Mouse (Mus musculus) midbrain, embryonic 14.5 days (tissue): ENCODE results near the gene Ypel2. TPM values are rescaled to one million over a fixed set of nuclear protein-coding genes. Genes with fewer than 3 reads are reported as not detected.
"Not testable (repeated sequence)": the region's sequence is repeated elsewhere in the genome, so short reads cannot be mapped to it uniquely, and the experiment has no call there.

Source experiments
- ATAC-seq: fragments of 200-750 bp; cut with Nextera tagmentation; 2 replicates; pipeline ENCODE4 v1.8.0; 2017; ENCODE audit warnings: moderate number of reproducible peaks, moderate library complexity; ENCODE audit not compliant: low FRiP score, low TSS enrichment
- DNase-seq: peaks from one replicate; pipeline ENCODE4 v3.0.0-alpha.2; 2015
- H3K27ac ChIP-seq: fragments of 300-500 bp; sonication (generic); replicated peaks from 2 replicates; pipeline ENCODE4 v1.5.1; 2014; ENCODE audit warnings: mild to moderate bottlenecking, low read depth, low read length, moderate library complexity
- H3K27me3 ChIP-seq: fragments of 300-500 bp; sonication (generic); 2 replicates; pipeline ENCODE4 v1.6.1; 2014; ENCODE audit warnings: low read length, control low read depth, mixed read lengths; ENCODE audit not compliant: control insufficient read depth, insufficient read depth
- H3K36me3 ChIP-seq: fragments of 300-500 bp; sonication (generic); 2 replicates; pipeline ENCODE4 v1.6.1; 2014; ENCODE audit warnings: low read length, control low read depth; ENCODE audit not compliant: control insufficient read depth, insufficient read depth
- H3K4me1 ChIP-seq: fragments of 300-500 bp; sonication (generic); 2 replicates; pipeline ENCODE4 v1.6.1; 2014; ENCODE audit warnings: mild to moderate bottlenecking, antibody characterized with exemption, low read length, control low read depth; ENCODE audit not compliant: control insufficient read depth, insufficient read depth
- H3K4me2 ChIP-seq: fragments of 300-500 bp; sonication (generic); 2 replicates; pipeline ENCODE4 v1.6.1; 2014; ENCODE audit warnings: mild to moderate bottlenecking, low read length, moderate library complexity
- H3K4me3 ChIP-seq: fragments of 300-500 bp; sonication (generic); replicated peaks from 2 replicates; pipeline ENCODE4 v1.5.1; 2014; ENCODE audit warnings: low read depth, low read length
- H3K9ac ChIP-seq: fragments of 300-500 bp; sonication (generic); replicated peaks from 2 replicates; pipeline ENCODE4 v1.6.1; 2014; ENCODE audit warnings: mild to moderate bottlenecking, low read length, moderate library complexity
- H3K9me3 ChIP-seq: fragments of 300-500 bp; sonication (generic); 2 replicates; pipeline ENCODE4 v1.6.1; 2016; ENCODE audit warnings: low read length, control low read depth, mixed read lengths; ENCODE audit not compliant: control insufficient read depth
- WGBS: fragments of 180-500 bp; shearing (Covaris S2); extraction: QIAGEN DNeasy Blood & Tissue Kit; methylation state at CpG from one replicate; pipeline ENCODE4 v1.1.7; 2014; 5-methylcytosine and 5-hydroxymethylcytosine counted together
- polyA plus RNA-seq: library from polyadenylated mRNA; unstranded; fragments of >200 nt; fragmentation: Nextera tagmentation; extraction: Ambion mirVana; gene quantifications from 2 replicates; pipeline ENCODE4 v1.2.1, GENCODE M21; 2014

Ypel2 gene
- polyA plus RNA-seq: 6.0 and 6.2 TPM in 2 replicates

DNA sequence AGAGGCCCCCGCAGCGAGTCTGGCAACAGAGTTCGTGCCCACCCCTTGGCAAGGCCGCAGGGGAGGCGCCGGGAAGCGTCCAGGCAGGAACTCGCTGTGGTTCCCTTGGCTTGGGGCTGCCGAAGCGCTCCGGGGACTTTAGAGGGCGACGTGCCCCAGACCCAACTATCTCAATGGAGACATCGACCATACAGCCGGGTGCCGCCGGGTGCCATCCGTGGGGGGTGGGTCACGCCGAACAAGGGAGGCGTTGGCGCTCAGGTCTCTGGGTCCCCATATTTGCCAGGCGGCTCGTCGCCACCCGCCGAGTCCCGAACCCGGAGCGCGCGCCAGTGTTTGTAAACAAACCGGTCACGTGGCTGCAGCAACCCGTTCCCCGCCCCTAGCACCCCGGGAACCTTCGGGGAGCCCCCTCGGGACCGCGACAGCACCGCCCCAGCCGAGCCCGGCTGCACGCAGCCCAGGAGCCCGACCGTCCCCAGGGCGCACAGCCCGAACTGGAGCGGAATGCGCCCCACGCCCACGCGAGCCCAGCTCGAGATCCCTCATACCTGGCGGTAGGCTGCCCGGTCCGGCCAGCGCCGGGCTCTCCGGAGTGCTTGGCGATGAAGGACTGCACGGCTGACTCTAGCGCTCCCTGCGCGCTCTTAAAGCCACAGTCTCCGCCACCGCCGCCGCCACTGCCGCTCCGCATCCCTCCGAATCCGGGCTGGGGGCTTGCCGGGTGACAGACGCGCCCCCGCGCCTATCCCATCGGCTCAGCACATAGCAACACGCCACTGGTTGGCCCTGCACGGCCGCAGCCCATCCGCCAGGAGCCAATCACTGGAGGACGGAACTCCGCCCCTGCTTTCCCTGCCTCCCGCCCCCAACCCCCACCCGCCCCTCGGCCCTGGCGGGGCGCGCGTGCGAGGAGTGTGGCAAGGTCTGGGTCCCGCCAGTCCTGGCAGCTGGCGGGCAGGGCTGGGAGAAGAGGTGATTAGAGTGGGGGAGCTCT lies at the start of gene Ypel2:
TSS of gene Ypel2 (minus strand) at position 667 of the 997 bp plus-strand sequence.
- H3K9ac ChIP-seq: peak within 1 kb of the TSS; percentile 75
- peak within 1 kb of the TSS; percentile 90 for H3K4me3 ChIP-seq
- peak within 1 kb of the TSS; percentile 90 for H3K27ac ChIP-seq
- no peaks in the 10 kb centered on the region for H3K27me3 ChIP-seq
- under 1% methylated on average over 96 of the region's 96 CpGs for WGBS
- no peaks in the 10 kb centered on the region for H3K9me3 ChIP-seq
- ATAC-seq (peak; percentile 99), DNase-seq (peak; percentile 97)
- H3K4me1 ChIP-seq: peaks cover 45% of the 10 kb centered on the region
- H3K36me3 ChIP-seq: no peaks in the 10 kb centered on the region
- H3K4me2 ChIP-seq: peak within 1 kb of the TSS; percentile 95

DNA sequence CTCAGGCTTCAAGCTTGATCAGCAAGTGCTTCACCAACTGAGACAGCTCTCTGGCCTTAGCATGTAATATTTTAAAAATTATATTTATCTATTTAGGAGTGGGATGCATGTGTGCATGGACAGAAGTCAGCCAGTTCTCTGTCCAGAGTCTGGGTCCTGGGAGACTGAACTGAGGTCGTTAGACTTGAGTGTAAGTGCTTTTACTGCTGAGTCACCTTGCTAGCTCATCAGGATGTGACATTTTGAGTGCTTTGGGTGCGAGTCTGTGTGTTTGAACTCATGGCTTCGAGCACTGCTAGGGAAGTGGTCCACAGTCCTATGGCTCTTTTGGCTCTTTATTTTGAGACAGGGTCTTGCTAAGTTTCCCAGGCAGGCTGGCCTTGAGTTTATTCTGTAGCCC lies 49.5 kb upstream of the Ypel2 start:
- Histone ChIP-seq H3K4me1 (no peaks in the 10 kb centered on the region), H3K27ac (no peak overlapping the region), H3K4me2 (no peak overlapping the region), H3K27me3 (no peaks in the 10 kb centered on the region), H3K9me3 (no peaks in the 10 kb centered on the region), H3K9ac (no peak overlapping the region), H3K4me3 (no peak overlapping the region), H3K36me3 (peaks cover 92% of the 10 kb centered on the region)
- no peak for ATAC-seq
- no peak for DNase-seq
- WGBS: 93% methylated on average over 3 of the region's 3 CpGs

DNA sequence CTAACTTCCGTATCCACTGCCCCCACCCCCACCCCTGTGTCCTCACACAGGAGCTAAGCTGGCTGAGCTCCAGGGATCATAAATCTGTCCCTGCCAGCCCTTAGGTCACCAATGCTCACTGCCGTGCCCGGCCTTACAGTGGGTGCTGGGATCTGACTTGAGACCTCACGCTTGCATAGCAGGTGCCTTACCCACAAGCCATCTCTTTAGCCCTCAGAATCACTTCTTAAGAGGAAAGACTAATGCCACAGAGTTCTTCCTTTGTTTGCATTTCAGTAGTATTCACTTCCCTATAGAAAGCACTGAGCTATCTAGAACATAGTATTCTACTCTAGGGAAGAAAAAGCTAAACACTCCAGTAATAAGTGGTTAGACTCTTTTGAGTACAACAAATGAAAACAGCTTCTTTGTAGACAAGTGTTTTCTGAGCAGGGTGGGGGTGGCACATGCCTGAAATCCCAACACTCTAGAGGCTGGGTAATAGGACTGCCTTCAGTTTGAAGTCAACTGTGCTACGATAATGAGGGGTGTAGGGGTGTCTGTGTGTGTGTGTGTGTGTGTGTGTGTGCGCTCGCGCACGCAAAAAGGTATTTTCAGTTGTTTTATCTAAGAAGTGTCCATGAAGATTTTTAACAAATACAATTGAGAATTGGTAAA lies 45.9 kb upstream of the Ypel2 start:
- Histone ChIP-seq H3K4me3 (no peak overlapping the region), H3K27me3 (no peaks in the 10 kb centered on the region), H3K9ac (no peak overlapping the region), H3K27ac (no peak overlapping the region), H3K36me3 (peaks cover 88% of the 10 kb centered on the region), H3K4me2 (no peak overlapping the region), H3K9me3 (no peaks in the 10 kb centered on the region), H3K4me1 (no peaks in the 10 kb centered on the region)
- ATAC-seq (no peak), DNase-seq (no peak)
- 93% methylated on average over 9 of the region's 9 CpGs for WGBS

DNA sequence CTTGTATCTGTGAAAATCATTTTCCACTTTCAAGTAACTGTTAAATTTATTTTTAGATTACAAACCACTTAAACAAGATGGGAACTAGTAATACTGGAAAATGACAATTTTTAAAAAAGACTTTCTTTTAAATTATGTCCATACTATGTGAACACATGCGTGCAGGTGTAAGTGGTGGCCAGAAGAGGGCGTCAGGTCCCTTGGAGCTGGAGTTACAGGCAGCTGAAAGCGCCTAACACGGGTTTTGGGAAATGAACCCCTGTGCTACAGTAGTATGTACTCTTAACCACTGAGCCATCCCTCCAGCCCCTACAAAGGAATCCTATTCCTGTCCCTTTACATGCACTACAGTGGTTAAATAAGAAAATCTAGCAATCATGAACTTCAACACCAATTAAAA lies 42.7 kb upstream of the Ypel2 start:
- DNase-seq: no peak
- no peak overlapping the region for H3K4me2 ChIP-seq
- no peak overlapping the region for H3K9ac ChIP-seq
- no peak overlapping the region for H3K4me3 ChIP-seq
- ATAC-seq: no peak
- H3K4me1 ChIP-seq: no peaks in the 10 kb centered on the region
- H3K9me3 ChIP-seq: no peaks in the 10 kb centered on the region
- WGBS: 72% methylated on average over 4 of the region's 4 CpGs
- H3K36me3 ChIP-seq: peaks cover 82% of the 10 kb centered on the region
- H3K27ac ChIP-seq: no peak overlapping the region
- H3K27me3 ChIP-seq: no peaks in the 10 kb centered on the region

DNA sequence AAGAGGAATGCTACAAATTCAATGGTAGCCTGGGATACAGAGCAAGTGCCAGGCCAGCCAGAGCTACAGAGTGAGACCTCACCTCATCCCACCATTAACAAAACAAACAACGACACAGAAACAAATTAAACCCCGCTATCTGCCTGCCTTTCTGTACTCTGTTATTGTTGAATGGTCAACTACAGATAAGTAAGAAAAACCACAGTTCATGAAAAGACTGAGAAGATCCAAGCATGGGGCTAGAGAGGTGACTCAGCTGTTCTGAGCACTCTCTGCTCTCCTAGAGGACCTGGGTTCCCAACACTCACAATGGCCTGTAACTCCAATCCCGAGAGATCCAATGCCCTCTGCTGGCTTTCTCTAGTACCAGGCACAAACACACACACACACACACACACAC lies 34.7 kb upstream of the Ypel2 start:
- no peaks in the 10 kb centered on the region for H3K4me1 ChIP-seq
- H3K9me3 ChIP-seq: no peaks in the 10 kb centered on the region
- no peak overlapping the region for H3K4me2 ChIP-seq
- H3K27me3 ChIP-seq: no peaks in the 10 kb centered on the region
- ATAC-seq (no peak), DNase-seq (no peak)
- no peak overlapping the region for H3K9ac ChIP-seq
- 97% methylated on average over 3 of the region's 3 CpGs for WGBS
- peaks cover 11% of the 10 kb centered on the region for H3K36me3 ChIP-seq
- no peak overlapping the region for H3K4me3 ChIP-seq
- H3K27ac ChIP-seq: no peak overlapping the region

DNA sequence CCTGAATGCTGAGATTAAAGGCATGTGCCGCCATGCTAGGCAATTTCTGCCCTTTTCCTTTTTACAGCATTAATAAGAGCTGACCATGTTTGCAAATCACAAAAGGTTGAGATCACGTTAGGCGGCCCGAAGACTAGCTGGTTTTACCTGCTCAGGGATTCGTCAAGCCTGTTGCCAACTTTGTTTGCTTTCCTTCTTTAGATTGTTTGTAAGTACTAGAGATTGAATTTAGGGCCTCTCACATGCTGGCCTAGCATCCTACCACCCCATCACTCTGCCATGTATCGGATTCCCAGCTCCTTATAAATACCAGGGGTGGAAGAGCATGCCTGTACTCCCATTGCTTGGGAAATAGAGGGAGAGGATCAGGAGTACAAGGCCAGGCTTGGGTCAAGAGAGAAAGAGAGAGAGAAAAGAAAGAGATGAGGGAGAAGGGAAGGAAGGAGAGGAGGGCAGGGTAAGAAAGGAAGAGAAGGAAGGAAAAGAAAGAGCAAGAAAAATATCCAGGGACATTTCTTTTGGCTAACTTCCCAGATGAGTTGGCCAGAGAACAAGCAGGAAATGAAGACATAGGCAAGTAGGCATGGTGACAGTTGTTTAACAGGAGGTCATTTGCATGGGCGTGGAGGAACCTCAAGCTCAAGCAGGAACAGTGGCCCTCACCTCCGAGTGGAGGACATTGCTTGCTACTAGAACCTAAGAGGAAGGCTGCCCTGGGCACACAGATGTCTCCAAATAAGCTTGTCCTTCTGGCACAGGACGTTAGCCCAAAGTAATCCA lies 32.8 kb upstream of the Ypel2 start:
- DNase-seq (no peak), ATAC-seq (no peak)
- H3K4me1 ChIP-seq: no peaks in the 10 kb centered on the region
- WGBS: 81% methylated on average over 9 of the region's 9 CpGs
- no peak overlapping the region for H3K27ac ChIP-seq
- no peak overlapping the region for H3K4me2 ChIP-seq
- H3K27me3 ChIP-seq: no peaks in the 10 kb centered on the region
- H3K9ac ChIP-seq: no peak overlapping the region
- H3K9me3 ChIP-seq: no peaks in the 10 kb centered on the region
- H3K4me3 ChIP-seq: no peak overlapping the region
- H3K36me3 ChIP-seq: no peaks in the 10 kb centered on the region

DNA sequence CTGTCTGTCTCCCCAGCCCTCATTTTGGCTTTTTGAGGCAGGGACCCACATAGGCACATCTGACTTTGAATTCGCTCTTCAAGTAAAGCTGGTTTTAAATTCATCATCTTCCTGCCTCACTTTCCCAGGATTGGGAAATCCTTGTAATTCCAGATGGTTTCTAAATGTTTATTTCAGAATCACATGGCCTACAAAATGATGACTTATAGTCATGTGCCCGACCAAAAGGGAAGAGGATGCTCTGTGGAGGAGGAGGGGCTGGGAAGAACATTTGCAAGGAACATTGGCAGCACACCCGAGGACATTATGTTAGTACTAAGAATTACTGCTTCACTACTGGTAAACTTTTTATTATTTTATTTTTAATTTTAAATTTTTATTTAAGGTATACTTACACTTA lies 31.8 kb upstream of the Ypel2 start:
- H3K9me3 ChIP-seq: no peaks in the 10 kb centered on the region
- no peak overlapping the region for H3K9ac ChIP-seq
- no peaks in the 10 kb centered on the region for H3K36me3 ChIP-seq
- no peak overlapping the region for H3K27ac ChIP-seq
- no peaks in the 10 kb centered on the region for H3K4me1 ChIP-seq
- H3K27me3 ChIP-seq: no peaks in the 10 kb centered on the region
- ATAC-seq (no peak), DNase-seq (no peak)
- H3K4me3 ChIP-seq: no peak overlapping the region
- WGBS: 81% methylated on average over 3 of the region's 3 CpGs
- H3K4me2 ChIP-seq: no peak overlapping the region

DNA sequence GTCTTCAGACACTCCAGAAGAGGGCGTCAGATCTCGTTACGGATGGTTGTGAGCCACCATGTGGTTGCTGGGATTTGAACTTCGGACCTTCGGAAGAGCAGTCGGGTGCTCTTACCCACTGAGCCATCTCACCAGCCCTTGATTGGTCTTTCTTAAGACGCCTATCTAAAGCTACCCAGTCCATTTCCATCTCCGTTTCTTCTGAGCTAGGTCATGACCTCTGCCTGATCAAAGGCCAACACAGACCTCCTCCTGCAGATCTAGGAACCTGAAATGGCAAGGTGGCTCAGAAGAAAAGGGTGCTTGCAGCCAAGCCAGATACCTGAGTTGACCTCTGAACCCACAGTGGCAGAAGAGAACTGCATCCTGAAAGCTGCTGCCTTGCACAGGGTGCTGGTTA lies 29.7 kb upstream of the Ypel2 start:
- not testable (repeated sequence) for H3K27ac ChIP-seq, DNase-seq, H3K27me3 ChIP-seq, H3K4me3 ChIP-seq, H3K4me1 ChIP-seq, H3K9me3 ChIP-seq, H3K9ac ChIP-seq, H3K36me3 ChIP-seq, ATAC-seq, H3K4me2 ChIP-seq
- WGBS: 61% methylated on average over 8 of the region's 8 CpGs
